Mouse (Mus musculus): ENCODE measurements around the gene Ube2l6. TPM values are rescaled to one million over a fixed set of nuclear protein-coding genes. Genes with fewer than 3 reads are reported as not detected.

Ube2l6 gene
- polyA plus RNA-seq, 1 experiment from 2014 or later: 39.1 TPM

- Histone ChIP-seq H3K36me3 (ENCODE audit: insufficient read depth) (no peaks in the 10 kb centered on the region), H3K4me2 (no peak overlapping the region), H3K27ac (ENCODE audit: low read depth) (no peak overlapping the region), H3K27me3 (ENCODE audit: insufficient read depth, low read length) (no peaks in the 10 kb centered on the region), H3K9ac (no peak overlapping the region), H3K9me3 (ENCODE audit: low read depth, low read length) (no peaks in the 10 kb centered on the region), H3K4me3 (ENCODE audit: low read depth, low read length) (no peak overlapping the region), H3K4me1 (ENCODE audit: insufficient read depth) (no peaks in the 10 kb centered on the region)
- WGBS: 82% methylated on average over 7 of the region's 7 CpGs
- ATAC-seq (ENCODE audit: insufficient read depth): no peak
- no peak for TF ChIP-seq CTCF (IDR thresholded peaks at IDR 0.05; ENCODE audit: low read depth)
- DNase-seq: no peak
These were observed 5.3 kb downstream of the Ube2l6 start for GRCm38 (mm10) chr2:84803963-84804362.

GRCm38 (mm10) chr2:84806546-84806945 is 7.9 kb downstream of the Ube2l6 start:
- Histone ChIP-seq H3K9me3 (ENCODE audit: low read depth, low read length) (no peaks in the 10 kb centered on the region), H3K4me1 (ENCODE audit: insufficient read depth) (no peaks in the 10 kb centered on the region), H3K4me2 (no peak overlapping the region), H3K9ac (no peak overlapping the region), H3K4me3 (ENCODE audit: low read depth, low read length) (no peak overlapping the region), H3K36me3 (ENCODE audit: insufficient read depth) (no peaks in the 10 kb centered on the region), H3K27ac (ENCODE audit: low read depth) (no peak overlapping the region), H3K27me3 (ENCODE audit: insufficient read depth, low read length) (no peaks in the 10 kb centered on the region)
- DNase-seq (no peak), ATAC-seq (ENCODE audit: insufficient read depth) (no peak)
- no peak for TF ChIP-seq CTCF (IDR thresholded peaks at IDR 0.05; ENCODE audit: low read depth)
- WGBS: 37% methylated on average over 5 of the region's 5 CpGs

GRCm38 (mm10) chr2:84809330-84809729 is 10.7 kb downstream of the Ube2l6 start:
- H3K4me3 ChIP-seq (ENCODE audit: low read depth, low read length): no peak overlapping the region
- no peak overlapping the region for H3K27ac ChIP-seq (ENCODE audit: low read depth)
- H3K4me2 ChIP-seq: no peak overlapping the region
- ATAC-seq (ENCODE audit: insufficient read depth) (no peak), DNase-seq (no peak)
- TF ChIP-seq CTCF (IDR thresholded peaks at IDR 0.05; ENCODE audit: low read depth): no peak
- no peaks in the 10 kb centered on the region for H3K27me3 ChIP-seq (ENCODE audit: insufficient read depth, low read length)
- H3K4me1 ChIP-seq (ENCODE audit: insufficient read depth): no peaks in the 10 kb centered on the region
- no peaks in the 10 kb centered on the region for H3K9me3 ChIP-seq (ENCODE audit: low read depth, low read length)
- no peak overlapping the region for H3K9ac ChIP-seq
- no peaks in the 10 kb centered on the region for H3K36me3 ChIP-seq (ENCODE audit: insufficient read depth)

GRCm38 (mm10) chr2:84810526-84810885 is 11.9 kb downstream of the Ube2l6 start:
- Histone ChIP-seq H3K36me3 (ENCODE audit: insufficient read depth) (no peaks in the 10 kb centered on the region), H3K4me3 (ENCODE audit: low read depth, low read length) (no peak overlapping the region), H3K4me1 (ENCODE audit: insufficient read depth) (no peaks in the 10 kb centered on the region), H3K9ac (no peak overlapping the region), H3K27me3 (ENCODE audit: insufficient read depth, low read length) (no peaks in the 10 kb centered on the region), H3K27ac (ENCODE audit: low read depth) (0 out of 2 replicates have a peak overlapping the region, but pooled peaks have one; percentile 30), H3K9me3 (ENCODE audit: low read depth, low read length) (no peaks in the 10 kb centered on the region), H3K4me2 (peak overlapping the region; percentile 58)
- WGBS: 70% methylated on average over 6 of the region's 6 CpGs
- no peak for TF ChIP-seq CTCF (IDR thresholded peaks at IDR 0.05; ENCODE audit: low read depth)
- DNase-seq: no peak
- ATAC-seq (ENCODE audit: insufficient read depth): no peak; the same call in 1 of the 2 replicates

GRCm38 (mm10) chr2:84810886-84811577 is 12.4 kb downstream of the Ube2l6 start:
- Histone ChIP-seq H3K4me3 (ENCODE audit: low read depth, low read length) (peak overlapping the region; percentile 24; the same call in 1 of the 2 replicates), H3K36me3 (ENCODE audit: insufficient read depth) (no peaks in the 10 kb centered on the region), H3K4me1 (ENCODE audit: insufficient read depth) (no peaks in the 10 kb centered on the region), H3K9me3 (ENCODE audit: low read depth, low read length) (no peaks in the 10 kb centered on the region), H3K4me2 (peak overlapping the region; percentile 58), H3K27ac (ENCODE audit: low read depth) (peak overlapping the region; percentile 61), H3K27me3 (ENCODE audit: insufficient read depth, low read length) (no peaks in the 10 kb centered on the region), H3K9ac (0 out of 2 replicates have a peak overlapping the region, but pooled peaks have one; percentile 10)
- peak; percentile 81 for TF ChIP-seq CTCF (IDR thresholded peaks at IDR 0.05; ENCODE audit: low read depth)
- whole genome bisulfite sequencing: 24% methylated on average over 26 of the region's 26 CpGs
- DNase-seq (peak; percentile 96), ATAC-seq (ENCODE audit: insufficient read depth) (peak; percentile 82)

- H3K27me3 ChIP-seq (ENCODE audit: insufficient read depth, low read length): no peaks in the 10 kb centered on the region
- H3K27ac ChIP-seq (ENCODE audit: low read depth): peak overlapping the region; percentile 50
- H3K36me3 ChIP-seq (ENCODE audit: insufficient read depth): no peaks in the 10 kb centered on the region
- 42% methylated on average over 7 of the region's 7 CpGs for WGBS
- TF ChIP-seq CTCF (IDR thresholded peaks at IDR 0.05; ENCODE audit: low read depth): no peak
- H3K9ac ChIP-seq: no peak overlapping the region
- DNase-seq: no peak
- no peaks in the 10 kb centered on the region for H3K9me3 ChIP-seq (ENCODE audit: low read depth, low read length)
- H3K4me2 ChIP-seq: peak overlapping the region; percentile 58; the same call in 1 of the 2 replicates
- H3K4me3 ChIP-seq (ENCODE audit: low read depth, low read length): no peak overlapping the region
- no peaks in the 10 kb centered on the region for H3K4me1 ChIP-seq (ENCODE audit: insufficient read depth)
- 0 out of 2 replicates have a peak, but pooled peaks have one; percentile 38 for ATAC-seq (ENCODE audit: insufficient read depth)
These were observed 13.3 kb downstream of the Ube2l6 start for GRCm38 (mm10) chr2:84811880-84812279.

GRCm38 (mm10) chr2:84812676-84813075 is 14.0 kb downstream of the Ube2l6 start:
- H3K36me3 ChIP-seq (ENCODE audit: insufficient read depth): no peaks in the 10 kb centered on the region
- no peak overlapping the region for H3K27ac ChIP-seq (ENCODE audit: low read depth)
- ATAC-seq (ENCODE audit: insufficient read depth) (no peak), DNase-seq (no peak)
- H3K4me2 ChIP-seq: no peak overlapping the region
- no peak overlapping the region for H3K4me3 ChIP-seq (ENCODE audit: low read depth, low read length)
- no peaks in the 10 kb centered on the region for H3K4me1 ChIP-seq (ENCODE audit: insufficient read depth)
- no peak for TF ChIP-seq CTCF (IDR thresholded peaks at IDR 0.05; ENCODE audit: low read depth)
- no peak overlapping the region for H3K9ac ChIP-seq
- H3K9me3 ChIP-seq (ENCODE audit: low read depth, low read length): no peaks in the 10 kb centered on the region
- 79% methylated on average over 6 of the region's 6 CpGs for WGBS
- no peaks in the 10 kb centered on the region for H3K27me3 ChIP-seq (ENCODE audit: insufficient read depth, low read length)

All from lung, embryonic 14.5 days (tissue).